Mouse (Mus musculus) cortical plate, adult 2 months (tissue): ENCODE data around the gene Plxdc1. TPM values are rescaled to one million over a fixed set of nuclear protein-coding genes. Genes with fewer than 3 reads are reported as not detected.

Experiments used
- H3K27ac ChIP-seq: fragments of 200-500 bp; 2 replicates; pipeline ENCODE4 v1.5.1; 2012; ENCODE audit warnings: low read length, control low read depth, inconsistent platforms; ENCODE audit not compliant: insufficient read depth
- H3K4me1 ChIP-seq: fragments of 200-500 bp; 2 replicates; pipeline ENCODE4 v1.6.1; 2011; ENCODE audit warnings: low read length; ENCODE audit not compliant: control insufficient read depth, insufficient read depth
- H3K4me3 ChIP-seq: fragments of 200-500 bp; 2 replicates; pipeline ENCODE4 v1.5.1; 2011; ENCODE audit warnings: mild to moderate bottlenecking, low read length, control low read depth; ENCODE audit not compliant: insufficient read depth
- CTCF ChIP-seq: fragments of 200-500 bp; IDR thresholded peaks from 2 replicates; pipeline ENCODE4 v1.5.1; 2011; ENCODE audit warnings: mild to moderate bottlenecking, control low read depth, low read length; ENCODE audit not compliant: insufficient read depth; ENCODE audit errors: extremely low read depth
- POLR2A ChIP-seq: fragments of 200-500 bp; IDR thresholded peaks from 2 replicates; pipeline ENCODE4 v1.6.1; 2011; ENCODE audit warnings: mild to moderate bottlenecking, low read length, control low read depth; ENCODE audit not compliant: insufficient read depth; ENCODE audit errors: extremely low read depth
- polyA plus RNA-seq: library from polyadenylated mRNA; depleted of rRNA; stranded (reverse); fragments of >200 nt; gene quantifications from 2 replicates; pipeline ENCODE4 v1.2.3, GENCODE M21; 2012; rRNA removed

Plxdc1 gene
- polyA plus RNA-seq, 1 experiment: 29.2 TPM

GRCm38 (mm10) chr11:97885296-97885915, 100.8 kb downstream of the Plxdc1 start:
- Histone ChIP-seq H3K4me1 (no peaks in the 10 kb centered on the region), H3K4me3 (no peak overlapping the region), H3K27ac (no peak overlapping the region)
- TF ChIP-seq CTCF: no peak

DNA sequence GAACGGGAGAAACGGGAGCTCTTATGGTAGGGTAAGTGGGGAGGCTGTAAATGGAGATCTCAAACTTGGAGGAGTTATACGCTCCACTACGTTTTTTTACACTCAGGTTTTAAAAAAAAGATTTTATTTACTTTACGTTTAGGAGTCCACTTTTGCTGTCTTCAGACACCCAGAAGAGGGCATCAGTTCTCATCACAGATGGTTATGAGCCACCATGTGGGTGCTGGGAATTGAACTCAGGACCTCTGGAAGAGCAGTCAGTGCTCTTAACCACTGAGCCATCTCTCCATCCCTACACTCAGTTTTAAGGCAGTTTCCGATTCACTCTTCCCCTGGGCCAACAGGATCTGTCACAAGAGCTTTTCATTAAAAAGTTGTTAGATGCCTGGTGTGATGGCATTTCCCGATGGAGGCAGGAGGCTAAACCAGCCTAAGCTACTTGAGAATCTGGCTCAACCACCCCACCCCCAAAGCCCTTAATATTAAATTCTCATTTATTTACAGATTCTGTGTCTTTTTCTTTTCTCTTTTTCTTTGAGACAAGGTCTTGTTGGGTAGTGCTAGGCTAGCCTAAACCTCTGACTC, 101.6 kb downstream of the Plxdc1 start:
- Histone ChIP-seq H3K27ac (no peak overlapping the region), H3K4me1 (no peaks in the 10 kb centered on the region), H3K4me3 (peak overlapping the region; percentile 40)
- no peak for TF ChIP-seq CTCF
- TF ChIP-seq POLR2A: no peak

GRCm38 (mm10) chr11:97883918-97884600, 102.2 kb downstream of the Plxdc1 start, which contains the start of gene Fbxo47:
Gene Fbxo47 (minus strand): TSS chr11:97884154.
- no peaks in the 10 kb centered on the region for H3K4me1 ChIP-seq
- TF ChIP-seq CTCF: peak; percentile 32; the same call in 1 of the 2 replicates
- TF ChIP-seq POLR2A: no peak; the same call in 1 of the 2 replicates
- 0 out of 2 replicates have a peak within 1 kb of the TSS, but pooled peaks have one; percentile 27 for H3K27ac ChIP-seq

GRCm38 (mm10) chr11:97883542-97883917, 102.7 kb downstream of the Plxdc1 start:
- H3K4me1 ChIP-seq: no peaks in the 10 kb centered on the region
- H3K27ac ChIP-seq: no peak overlapping the region
- H3K4me3 ChIP-seq: peak overlapping the region; percentile 40
- TF ChIP-seq POLR2A (no peak), CTCF (no peak)

More at GRCm38 (mm10) chr11:97883918-97884600, 102.2 kb downstream of the Plxdc1 start, which contains the start of gene Fbxo47:
- peak within 1 kb of the TSS; percentile 40 for H3K4me3 ChIP-seq

GRCm38 (mm10) chr11:97880362-97880761, 105.9 kb downstream of the Plxdc1 start:
- Histone ChIP-seq H3K4me1 (no peaks in the 10 kb centered on the region), H3K27ac (no peak overlapping the region), H3K4me3 (no peak overlapping the region)
- TF ChIP-seq POLR2A (no peak), CTCF (no peak)

- H3K4me1 ChIP-seq: no peaks in the 10 kb centered on the region; the same call in 1 of the 2 replicates
- TF ChIP-seq CTCF: no peak
- TF ChIP-seq POLR2A: no peak
- no peak overlapping the region for H3K27ac ChIP-seq
- no peak overlapping the region for H3K4me3 ChIP-seq
Measured at GRCm38 (mm10) chr11:97877341-97877740, 108.9 kb downstream of the Plxdc1 start.

DNA sequence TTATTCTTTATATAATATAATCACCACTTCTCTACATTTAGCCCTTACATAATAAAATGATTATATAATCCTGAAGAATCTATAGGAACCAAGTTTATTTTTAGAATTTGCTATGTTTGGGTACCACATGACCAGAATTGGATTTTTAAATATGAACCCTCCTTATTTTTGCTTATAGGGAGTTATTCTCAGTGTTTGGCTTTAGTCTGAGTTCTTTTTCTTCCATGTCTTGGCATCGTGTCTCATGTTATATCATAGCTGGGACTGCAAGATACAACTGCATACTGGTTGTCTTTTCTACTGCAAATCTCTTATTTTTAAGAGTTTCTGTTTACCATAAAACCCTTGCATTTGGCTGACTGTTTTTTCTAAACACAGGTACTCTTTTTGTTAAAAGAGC, 111.8 kb downstream of the Plxdc1 start:
- TF ChIP-seq CTCF: no peak
- TF ChIP-seq POLR2A: no peak
- Histone ChIP-seq H3K4me3 (no peak overlapping the region), H3K27ac (no peak overlapping the region)

More for the DNA sequence above, 111.8 kb downstream of the Plxdc1 start:
- no peaks in the 10 kb centered on the region; the same call in 1 of the 2 replicates for H3K4me1 ChIP-seq

Other genes with a start within 250 kb of the Plxdc1 start
- 64.7 and 67.2 TPM in 2 replicates for gene Pip4k2b, start 241.7 kb downstream of the Plxdc1 start, polyA plus RNA-seq
- gene Cwc25, start 219.9 kb downstream of the Plxdc1 start, polyA plus RNA-seq: 16.4 TPM in 2 replicates
- gene 1700001P01Rik, start 210.5 kb downstream of the Plxdc1 start, polyA plus RNA-seq: 0.76 and 1.6 TPM in 2 replicates
- gene Rpl23, start 204.0 kb downstream of the Plxdc1 start, polyA plus RNA-seq: 287 and 301 TPM in 2 replicates
- gene Lasp1, start 187.4 kb downstream of the Plxdc1 start, polyA plus RNA-seq: 130 and 132 TPM in 2 replicates
- 122 and 130 TPM in 2 replicates for gene B230217C12Rik, start 145.7 kb downstream of the Plxdc1 start, polyA plus RNA-seq
- 1.3 and 1.6 TPM in 2 replicates for gene Fbxo47, start 102.3 kb downstream of the Plxdc1 start, polyA plus RNA-seq
- gene Arl5c, start 9.7 kb upstream of the Plxdc1 start, polyA plus RNA-seq: 2.2 and 2.6 TPM in 2 replicates
- gene Cacnb1, start 36.6 kb upstream of the Plxdc1 start, polyA plus RNA-seq: 114 and 117 TPM in 2 replicates
- 880 and 901 TPM in 2 replicates for gene Rpl19, start 40.3 kb upstream of the Plxdc1 start, polyA plus RNA-seq
- 49.7 and 51.6 TPM in 2 replicates for gene Stac2, start 67.0 kb upstream of the Plxdc1 start, polyA plus RNA-seq
- gene Fbxl20, start 164.0 kb upstream of the Plxdc1 start, polyA plus RNA-seq: 25.0 and 25.6 TPM in 2 replicates
- 21.7 and 23.3 TPM in 2 replicates for gene Med1, start 206.8 kb upstream of the Plxdc1 start, polyA plus RNA-seq
- gene Cdk12, start 216.6 kb upstream of the Plxdc1 start, polyA plus RNA-seq: 18.1 and 18.6 TPM in 2 replicates